Mouse (Mus musculus) kidney, adult 8-10 months (tissue): Measurements from ENCODE around the gene Gpat3.

ENCODE experiments used
- DNase-seq, 2 experiments: peaks; one replicate each; pipeline ENCODE4 v3.0.0; 2022

Gpat3 gene

GRCm38 (mm10) chr5:100916416-100916815, 70.9 kb downstream of the Gpat3 start:
- DNase-seq: no peak

GRCm38 (mm10) chr5:100917252-100917774, 71.8 kb downstream of the Gpat3 start:
- DNase-seq: peak; percentile 24 to 60

- DNase-seq: peak; percentile 32 to 53
Measured at GRCm38 (mm10) chr5:100919069-100919468, 73.6 kb downstream of the Gpat3 start.

- DNase-seq: no peak
Measured at GRCm38 (mm10) chr5:100929698-100930097, 84.2 kb downstream of the Gpat3 start.

GRCm38 (mm10) chr5:100943716-100944115, 98.2 kb downstream of the Gpat3 start:
- DNase-seq: peak; percentile 62 to 63

- DNase-seq: peak; percentile 31 to 53
Measured at GRCm38 (mm10) chr5:100945336-100945735, 99.8 kb downstream of the Gpat3 start.
